23 mouse cellular contexts compared by ENCODE assay signal in the genomic region with DNA sequence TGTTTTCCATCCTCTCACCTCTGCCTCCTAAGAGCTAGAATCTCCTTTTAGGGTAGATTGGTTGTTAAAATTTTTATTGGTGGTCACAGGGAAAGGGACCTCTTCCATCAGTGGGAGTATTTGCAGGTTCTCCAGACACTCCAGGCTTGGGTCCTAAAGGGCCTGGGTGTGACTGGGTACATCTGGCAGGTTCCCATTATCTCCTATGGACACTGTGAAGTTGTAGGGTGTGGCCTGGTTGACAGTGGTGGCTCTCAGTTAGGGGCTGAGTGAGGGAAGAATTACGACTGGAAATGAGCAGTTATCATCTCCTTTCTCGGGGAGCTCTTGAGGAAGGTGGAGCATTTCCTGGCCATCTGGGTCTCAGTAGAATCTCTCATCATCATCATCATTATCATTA. TPM values are rescaled to one million over a fixed set of nuclear protein-coding genes. Genes with fewer than 3 reads are reported as not detected.
A peak's percentile ranks its signal among the peaks of the same experiment; 100 is the strongest.
DNase-seq lines count a peak whose midpoint lies in the region; ATAC-seq and TF ChIP-seq lines count a peak whose summit lies in the region.
"Had no signal": no experiment of that assay in that cellular context is flagged by ENCODE, and none has a peak within 500 bp of the region (broad histone marks: within the 10 kb centered on the region; RNA-seq: fewer than 3 reads in every experiment).

No protein-coding gene starts in this region.

- H3K9me3 ChIP-seq in intestine, embryonic 15.5 days, result no peaks in the 10 kb centered on the region
- no peaks in the 10 kb centered on the region for H3K9me3 ChIP-seq in intestine, postnatal 0 days (ENCODE audit: control insufficient read depth)
- no peaks in the 10 kb centered on the region for H3K9me3 ChIP-seq in intestine, embryonic 16.5 days (ENCODE audit: control insufficient read depth, low read length)
- no peaks in the 10 kb centered on the region for H3K9me3 ChIP-seq in liver, postnatal 0 days (ENCODE audit: low read length)
- no peaks in the 10 kb centered on the region for H3K9me3 ChIP-seq in kidney, embryonic 14.5 days (ENCODE audit: control insufficient read depth, low read length)
- no peaks in the 10 kb centered on the region for H3K9me3 ChIP-seq in forebrain, embryonic 11.5 days (ENCODE audit: control insufficient read depth, low read length)
- H3K9me3 ChIP-seq: embryonic facial prominence, embryonic 12.5 days; forebrain, embryonic 10.5 days; hindbrain, embryonic 12.5 days; limb, embryonic 13.5 days; megakaryocyte, embryonic 14.5 days had no signal

- no peak overlapping the region for H3K4me2 ChIP-seq in intestine, embryonic 15.5 days (replicated peaks)
- no peak overlapping the region for H3K4me2 ChIP-seq in intestine, postnatal 0 days (replicated peaks; ENCODE audit: low read depth)
- no peak overlapping the region for H3K4me2 ChIP-seq in intestine, embryonic 16.5 days (ENCODE audit: low read depth, low read length)
- H3K4me2 ChIP-seq in liver, postnatal 0 days (ENCODE audit: low read depth, low read length), result peak overlapping the region; percentile 63
- H3K4me2 ChIP-seq in kidney, embryonic 14.5 days (replicated peaks; ENCODE audit: low read depth, low read length), result no peak overlapping the region
- H3K4me2 ChIP-seq in forebrain, embryonic 11.5 days (ENCODE audit: low read depth, low read length, severe bottlenecking), result no peak overlapping the region
- H3K4me2 ChIP-seq: embryonic facial prominence, embryonic 12.5 days; hindbrain, embryonic 12.5 days; limb, embryonic 13.5 days had no signal

- ATAC-seq in intestine, embryonic 15.5 days, result peak; percentile 70; the same call in 1 of the 2 replicates
- ATAC-seq in intestine, postnatal 0 days, result no peak
- peak; percentile 69 for ATAC-seq in intestine, embryonic 16.5 days
- ATAC-seq in liver, postnatal 0 days, result peak; percentile 99
- no peak for ATAC-seq in kidney, embryonic 14.5 days (ENCODE audit: low FRiP score, low TSS enrichment)
- no peak for ATAC-seq in forebrain, embryonic 11.5 days (replicated peaks; ENCODE audit: low FRiP score)
- ATAC-seq: activated CD4-positive, CD25-positive, alpha-beta regulatory T cell, adult 4 months; inflammation-experienced regulatory T-cells, adult 6 months; lung, postnatal 0 days; Patski had no signal

- no peak overlapping the region for H3K27ac ChIP-seq in intestine, embryonic 15.5 days
- no peak overlapping the region for H3K27ac ChIP-seq in intestine, postnatal 0 days (ENCODE audit: low read depth, low read length)
- H3K27ac ChIP-seq in intestine, embryonic 16.5 days (ENCODE audit: low read length), result no peak overlapping the region
- H3K27ac ChIP-seq in liver, postnatal 0 days (ENCODE audit: low read depth), result peak overlapping the region; percentile 70
- no peak overlapping the region for H3K27ac ChIP-seq in kidney, embryonic 14.5 days (ENCODE audit: low read depth, low read length)
- H3K27ac ChIP-seq in forebrain, embryonic 11.5 days (ENCODE audit: low read depth, low read length), result no peak overlapping the region
- H3K27ac ChIP-seq: embryonic facial prominence, embryonic 12.5 days; forebrain, embryonic 10.5 days; hindbrain, embryonic 12.5 days; limb, embryonic 13.5 days had no signal

- DNase-seq in c-Kit-negative CD71-positive TER-119-positive erythroid progenitor cells, embryonic 14.5 days (ENCODE audit: low read depth, low spot score), result peak; percentile 60
- DNase-seq in liver, postnatal 0 days, result peak; percentile 35
- no peak for DNase-seq in forebrain, embryonic 11.5 days (ENCODE audit: low spot score)
- no peak for DNase-seq in gastrocnemius, postnatal 4 days (ENCODE audit: low spot score in 2 of 2)
- DNase-seq: adrenal gland, postnatal 14 days; B cell, adult 2 months; cerebellum, adult 9-10 months; gastrocnemius, postnatal 36 days; kidney, postnatal 10 days; layer of hippocampus, adult 9-11 months had no signal

- WGBS in intestine, embryonic 15.5 days, result 47% methylated on average over 2 of the region's 2 CpGs
- 29% methylated on average over 2 of the region's 2 CpGs for WGBS in intestine, postnatal 0 days
- WGBS in intestine, embryonic 16.5 days, result 47% methylated on average over 2 of the region's 2 CpGs
- 46% methylated on average over 2 of the region's 2 CpGs for WGBS in liver, postnatal 0 days (ENCODE audit: insufficient replicate concordance)
- 45% methylated on average over 2 of the region's 2 CpGs for WGBS in kidney, embryonic 14.5 days
- 74% methylated on average over 2 of the region's 2 CpGs for WGBS in forebrain, embryonic 11.5 days

- peak; percentile 81 for TF ChIP-seq EP300 in liver, postnatal 0 days (IDR thresholded peaks at IDR 0.05; ENCODE audit: low read depth)

- H3K4me3 ChIP-seq in intestine, embryonic 15.5 days (replicated peaks), result no peak overlapping the region
- no peak overlapping the region for H3K4me3 ChIP-seq in intestine, postnatal 0 days (ENCODE audit: low read depth, low read length)
- H3K4me3 ChIP-seq in intestine, embryonic 16.5 days (ENCODE audit: low read length), result no peak overlapping the region
- no peak overlapping the region for H3K4me3 ChIP-seq in liver, postnatal 0 days (ENCODE audit: low read depth, low read length)
- H3K4me3 ChIP-seq in kidney, embryonic 14.5 days (ENCODE audit: low read length), result no peak overlapping the region
- no peak overlapping the region for H3K4me3 ChIP-seq in forebrain, embryonic 11.5 days (ENCODE audit: low read depth, low read length)
- H3K4me3 ChIP-seq: embryonic facial prominence, embryonic 12.5 days; forebrain, embryonic 10.5 days; hindbrain, embryonic 12.5 days; limb, embryonic 13.5 days; megakaryocyte, embryonic 14.5 days had no signal

- no peaks in the 10 kb centered on the region for H3K36me3 ChIP-seq in intestine, embryonic 15.5 days
- no peaks in the 10 kb centered on the region for H3K36me3 ChIP-seq in intestine, postnatal 0 days (ENCODE audit: control insufficient read depth, insufficient read depth)
- no peaks in the 10 kb centered on the region for H3K36me3 ChIP-seq in intestine, embryonic 16.5 days (ENCODE audit: control insufficient read depth, insufficient read depth, low read length)
- H3K36me3 ChIP-seq in liver, postnatal 0 days (replicated peaks; ENCODE audit: insufficient read depth, low read length), result no peaks in the 10 kb centered on the region
- H3K36me3 ChIP-seq in kidney, embryonic 14.5 days (ENCODE audit: control insufficient read depth, insufficient read depth, low read length), result no peaks in the 10 kb centered on the region
- H3K36me3 ChIP-seq in forebrain, embryonic 11.5 days (ENCODE audit: control insufficient read depth, insufficient read depth, low read length), result no peaks in the 10 kb centered on the region
- H3K36me3 ChIP-seq: embryonic facial prominence, embryonic 12.5 days; forebrain, embryonic 10.5 days; hindbrain, embryonic 12.5 days; limb, embryonic 13.5 days had no signal

- H3K27me3 ChIP-seq in intestine, embryonic 15.5 days (replicated peaks), result no peaks in the 10 kb centered on the region
- no peaks in the 10 kb centered on the region for H3K27me3 ChIP-seq in intestine, postnatal 0 days (replicated peaks; ENCODE audit: control insufficient read depth, insufficient read depth, low read length)
- H3K27me3 ChIP-seq in intestine, embryonic 16.5 days (replicated peaks; ENCODE audit: control insufficient read depth, insufficient read depth, low read length), result no peaks in the 10 kb centered on the region
- H3K27me3 ChIP-seq in liver, postnatal 0 days (ENCODE audit: insufficient read depth, low read length), result no peaks in the 10 kb centered on the region
- H3K27me3 ChIP-seq in kidney, embryonic 14.5 days (ENCODE audit: control insufficient read depth, insufficient read depth, low read length), result no peaks in the 10 kb centered on the region
- H3K27me3 ChIP-seq in forebrain, embryonic 11.5 days (ENCODE audit: control insufficient read depth, insufficient read depth, low read length), result no peaks in the 10 kb centered on the region
- H3K27me3 ChIP-seq: embryonic facial prominence, embryonic 12.5 days; hindbrain, embryonic 12.5 days; limb, embryonic 13.5 days; Patski had no signal

- H3K9ac ChIP-seq in intestine, embryonic 15.5 days, result no peak overlapping the region
- H3K9ac ChIP-seq in intestine, postnatal 0 days (ENCODE audit: low read depth, low read length), result no peak overlapping the region
- H3K9ac ChIP-seq in intestine, embryonic 16.5 days (ENCODE audit: low read depth, low read length), result no peak overlapping the region
- no peak overlapping the region for H3K9ac ChIP-seq in liver, postnatal 0 days (replicated peaks)
- no peak overlapping the region for H3K9ac ChIP-seq in kidney, embryonic 14.5 days (ENCODE audit: low read depth, low read length)
- H3K9ac ChIP-seq in forebrain, embryonic 11.5 days (ENCODE audit: low read length), result no peak overlapping the region
- H3K9ac ChIP-seq: embryonic facial prominence, embryonic 12.5 days; hindbrain, embryonic 12.5 days; limb, embryonic 13.5 days had no signal

- 0 out of 2 replicates have a peak, but pooled peaks cover 3% of the 10 kb centered on the region for H3K4me1 ChIP-seq in intestine, embryonic 15.5 days (replicated peaks)
- no peaks in the 10 kb centered on the region for H3K4me1 ChIP-seq in intestine, postnatal 0 days (replicated peaks; ENCODE audit: control insufficient read depth, insufficient read depth, low read length)
- H3K4me1 ChIP-seq in intestine, embryonic 16.5 days (ENCODE audit: control insufficient read depth, insufficient read depth, low read length), result no peaks in the 10 kb centered on the region
- H3K4me1 ChIP-seq in liver, postnatal 0 days (ENCODE audit: insufficient read depth), result peaks cover 22% of the 10 kb centered on the region
- H3K4me1 ChIP-seq in kidney, embryonic 14.5 days (ENCODE audit: control insufficient read depth, insufficient read depth, low read length), result 0 out of 2 replicates have a peak, but pooled peaks cover 6% of the 10 kb centered on the region
- no peaks in the 10 kb centered on the region for H3K4me1 ChIP-seq in forebrain, embryonic 11.5 days (replicated peaks; ENCODE audit: control insufficient read depth, insufficient read depth, low read length)
- H3K4me1 ChIP-seq: embryonic facial prominence, embryonic 12.5 days had no signal

- no peak for TF ChIP-seq CTCF in intestine, postnatal 0 days (IDR thresholded peaks at IDR 0.05; ENCODE audit: low read depth)
- TF ChIP-seq CTCF in liver, postnatal 0 days (IDR thresholded peaks at IDR 0.05; ENCODE audit: low read depth), result no peak

RNA-seq across cellular contexts. Expression of gene Mark3, which starts 15.7 kb away (rescaled TPM):
- polyA plus RNA-seq in intestine, embryonic 15.5 days (2015; fragmentation: Nextera tagmentation; extraction: Ambion mirVana), result 22.4 and 30.5 TPM in 2 replicates
- 24.7 and 25.5 TPM in 2 replicates for polyA plus RNA-seq in intestine, postnatal 0 days (2015; fragmentation: Nextera tagmentation; extraction: Ambion mirVana)
- 13.4 and 14.2 TPM in 2 replicates for polyA plus RNA-seq in intestine, embryonic 16.5 days (2015; fragmentation: Nextera tagmentation; extraction: Ambion mirVana)
- 9.5 and 11.0 TPM in 2 replicates for polyA plus RNA-seq in liver, postnatal 0 days (2015; fragmentation: Nextera tagmentation; extraction: Ambion mirVana)
- 61.5 and 73.6 TPM in 2 replicates for polyA plus RNA-seq in kidney, embryonic 14.5 days (2014; fragmentation: Nextera tagmentation; extraction: Ambion mirVana)
- 69.1 and 81.1 TPM in 2 replicates for polyA plus RNA-seq in forebrain, embryonic 11.5 days (2014; fragmentation: Nextera tagmentation; extraction: Ambion mirVana)
- total RNA-seq in gastrocnemius, postnatal 4 days (2021), result 10 to 100 TPM; 62.1 to 72.5 TPM

RNA-seq across cellular contexts. Expression of gene Eif5, which starts 20.8 kb away (rescaled TPM):
- polyA plus RNA-seq in intestine, embryonic 15.5 days (2015; fragmentation: Nextera tagmentation; extraction: Ambion mirVana), result 574 and 692 TPM in 2 replicates
- 632 and 663 TPM in 2 replicates for polyA plus RNA-seq in intestine, postnatal 0 days (2015; fragmentation: Nextera tagmentation; extraction: Ambion mirVana)
- 523 and 531 TPM in 2 replicates for polyA plus RNA-seq in intestine, embryonic 16.5 days (2015; fragmentation: Nextera tagmentation; extraction: Ambion mirVana)
- polyA plus RNA-seq in liver, postnatal 0 days (2015; fragmentation: Nextera tagmentation; extraction: Ambion mirVana), result 520 and 559 TPM in 2 replicates
- 605 and 611 TPM in 2 replicates for polyA plus RNA-seq in kidney, embryonic 14.5 days (2014; fragmentation: Nextera tagmentation; extraction: Ambion mirVana)
- 673 and 736 TPM in 2 replicates for polyA plus RNA-seq in forebrain, embryonic 11.5 days (2014; fragmentation: Nextera tagmentation; extraction: Ambion mirVana)
- 100 to 1,000 TPM; 157 to 160 TPM for total RNA-seq in gastrocnemius, postnatal 4 days (2021)

Comparison
In these comparisons a context has a peak if more than half of its experiments do, and no peak if none do; other contexts are left out.
1. ATAC-seq: peak in intestine, embryonic 15.5 days (single experiment), intestine, embryonic 16.5 days (single experiment) and liver, postnatal 0 days (single experiment); none in intestine, postnatal 0 days (single experiment), kidney, embryonic 14.5 days (single experiment) and forebrain, embryonic 11.5 days (single experiment).
2. DNase-seq: peak in c-Kit-negative CD71-positive TER-119-positive erythroid progenitor cells, embryonic 14.5 days (single experiment) and liver, postnatal 0 days (single experiment); none in forebrain, embryonic 11.5 days (single experiment) and gastrocnemius, postnatal 4 days (0 of 2).